Mouse (Mus musculus) kidney, postnatal 14 days (tissue): ENCODE results near the gene Olfr68.
"Not testable (repeated sequence)": the region's sequence is repeated elsewhere in the genome, so short reads cannot be mapped to it uniquely, and the experiment has no call there.

Experiments
- DNase-seq: peaks from one replicate; pipeline ENCODE4 v3.0.0; 2022; ENCODE audit warnings: mixed read lengths

Olfr68 gene

GRCm38 (mm10) chr7:103779598-103779997 is at the start of gene Olfr68:
Gene Olfr68, minus strand, starts transcription at chr7:103779698.
- no peak for DNase-seq

GRCm38 (mm10) chr7:103827808-103828207 is 48.3 kb upstream of the Olfr68 start, which contains the start of gene Hbb-bs:
Gene Hbb-bs, minus strand, starts transcription at chr7:103828096.
- no peak for DNase-seq

GRCm38 (mm10) chr7:103827139-103827538 is 47.6 kb upstream of the Olfr68 start:
- DNase-seq = not testable (repeated sequence)

GRCm38 (mm10) chr7:103826255-103826887 is 46.9 kb upstream of the Olfr68 start:
- no peak for DNase-seq

GRCm38 (mm10) chr7:103825536-103826254 is 46.2 kb upstream of the Olfr68 start:
- DNase-seq = no peak

GRCm38 (mm10) chr7:103824597-103824996 is 45.1 kb upstream of the Olfr68 start:
- no peak for DNase-seq

GRCm38 (mm10) chr7:103815085-103815484 is 35.6 kb upstream of the Olfr68 start:
- not testable (repeated sequence) for DNase-seq

- DNase-seq = no peak
Observed at GRCm38 (mm10) chr7:103813766-103814165, 34.3 kb upstream of the Olfr68 start, which contains the start of gene Hbb-bt. Gene Hbb-bt, minus strand, starts transcription at chr7:103813996.

GRCm38 (mm10) chr7:103813152-103813551 is 33.7 kb upstream of the Olfr68 start:
- DNase-seq = not testable (repeated sequence)

GRCm38 (mm10) chr7:103812174-103812573 is 32.7 kb upstream of the Olfr68 start:
- no peak for DNase-seq

- no peak for DNase-seq
Observed at GRCm38 (mm10) chr7:103811223-103811845, 31.8 kb upstream of the Olfr68 start.

GRCm38 (mm10) chr7:103810746-103811145 is 31.2 kb upstream of the Olfr68 start:
- no peak for DNase-seq

GRCm38 (mm10) chr7:103810296-103810695 is 30.8 kb upstream of the Olfr68 start:
- no peak for DNase-seq

- no peak for DNase-seq
Observed at GRCm38 (mm10) chr7:103809801-103810155, 30.3 kb upstream of the Olfr68 start.

- DNase-seq = no peak
Observed at GRCm38 (mm10) chr7:103808971-103809800, 29.7 kb upstream of the Olfr68 start.

GRCm38 (mm10) chr7:103808120-103808519 is 28.6 kb upstream of the Olfr68 start:
- DNase-seq = not testable (repeated sequence)

GRCm38 (mm10) chr7:103806856-103807255 is 27.4 kb upstream of the Olfr68 start:
- DNase-seq = no peak

- no peak for DNase-seq
Observed at GRCm38 (mm10) chr7:103792669-103793388, 13.3 kb upstream of the Olfr68 start.

- no peak for DNase-seq
Observed at GRCm38 (mm10) chr7:103791721-103792120, 12.2 kb upstream of the Olfr68 start, which contains the start of gene Olfr67. Gene Olfr67, minus strand, starts transcription at chr7:103791821.

GRCm38 (mm10) chr7:103777652-103778051 is 1.8 kb downstream of the Olfr68 start:
- DNase-seq = not testable (repeated sequence)

- no peak for DNase-seq
Observed at GRCm38 (mm10) chr7:103771494-103771893, 8.0 kb downstream of the Olfr68 start, which contains the start of gene Olfr69. Gene Olfr69, minus strand, starts transcription at chr7:103771594.

GRCm38 (mm10) chr7:103767687-103768086 is 11.8 kb downstream of the Olfr68 start:
- not testable (repeated sequence) for DNase-seq
